Mouse (Mus musculus): ENCODE measurements at regions not wholly inside any gene's neighbourhood (a gene's known extent, or its start where the extent isn't known, plus 50 kb on each side); places are given as distances from the start of the nearest gene placed in this dataset.
A peak's percentile ranks its signal among the peaks of the same experiment; 100 is the strongest.
"Not testable (repeated sequence)": the region's sequence is repeated elsewhere in the genome, so short reads cannot be mapped to it uniquely, and the experiment has no call there.

DNA sequence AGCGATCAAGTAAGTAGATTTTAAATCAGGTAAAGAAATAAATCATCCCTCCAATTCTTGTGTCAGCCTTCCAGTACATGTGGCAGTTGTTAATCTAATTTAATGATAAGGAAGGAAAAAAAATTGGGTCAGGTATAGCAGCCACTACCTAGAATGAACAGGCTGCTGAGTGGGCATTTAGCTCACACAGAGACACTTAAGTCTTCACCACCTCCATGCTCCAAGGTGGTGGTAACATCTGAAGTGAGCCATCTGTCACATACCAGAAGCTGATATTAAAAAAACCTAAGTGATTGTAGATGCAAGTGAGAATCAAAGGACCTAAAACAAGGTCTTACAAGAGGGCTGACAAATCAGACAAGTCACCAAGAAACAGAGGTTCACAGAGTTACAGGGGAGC, 549.6 kb upstream of the Chordc1 start:
- no peak for DNase-seq (ENCODE audit: low read depth)
- TF ChIP-seq POLR2A (IDR thresholded peaks at IDR 0.05; ENCODE audit: borderline replicate concordance, extremely low read depth, insufficient read depth, insufficient read length, poor library complexity, severe bottlenecking) (no peak), CTCF (IDR thresholded peaks at IDR 0.05; ENCODE audit: borderline replicate concordance, extremely low read depth, insufficient read depth, insufficient read length) (no peak)

DNA sequence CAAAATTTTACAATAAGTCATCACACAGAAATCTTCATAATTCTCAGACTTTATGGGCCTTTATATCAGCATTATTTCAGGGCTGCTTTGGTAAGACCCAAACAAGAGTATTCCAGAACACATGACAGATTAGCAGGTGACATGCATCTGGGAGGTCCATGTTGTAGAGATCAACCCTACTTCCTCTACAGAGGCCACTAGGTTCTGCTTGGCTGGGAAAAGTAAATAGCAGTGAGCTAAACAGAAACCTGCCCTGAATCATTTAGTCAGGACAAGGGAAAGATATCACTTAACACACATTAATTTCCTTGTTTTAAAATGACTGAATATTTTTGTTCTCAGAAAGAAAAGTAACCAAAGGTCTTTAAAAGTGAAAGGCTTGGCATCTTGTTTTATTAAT, 546.7 kb upstream of the Chordc1 start:
- DNase-seq (ENCODE audit: low read depth), result no peak
- TF ChIP-seq CTCF (IDR thresholded peaks at IDR 0.05; ENCODE audit: borderline replicate concordance, extremely low read depth, insufficient read depth, insufficient read length) (no peak), POLR2A (IDR thresholded peaks at IDR 0.05; ENCODE audit: borderline replicate concordance, extremely low read depth, insufficient read depth, insufficient read length, poor library complexity, severe bottlenecking) (no peak)

DNA sequence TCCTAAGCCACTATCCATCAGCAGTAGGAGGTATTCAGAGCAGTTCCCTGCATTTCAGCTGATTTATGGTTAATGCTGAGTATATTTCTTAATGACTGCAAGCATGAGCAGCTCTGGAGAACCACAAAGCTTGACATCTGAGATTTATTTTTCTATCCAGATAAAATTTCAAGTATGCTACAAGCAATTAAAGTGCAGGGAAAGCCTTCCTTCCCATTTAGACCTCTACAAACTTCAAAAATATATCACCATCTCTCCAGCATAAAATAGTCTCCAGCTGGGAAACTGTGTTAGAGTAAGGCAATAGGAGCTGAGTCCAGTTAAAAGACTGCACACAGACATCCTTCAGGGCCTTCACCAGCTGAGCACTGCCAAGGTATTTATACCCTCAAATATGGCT, 546.2 kb upstream of the Chordc1 start:
- TF ChIP-seq CTCF (IDR thresholded peaks at IDR 0.05; ENCODE audit: borderline replicate concordance, extremely low read depth, insufficient read depth, insufficient read length) (no peak), POLR2A (IDR thresholded peaks at IDR 0.05; ENCODE audit: borderline replicate concordance, extremely low read depth, insufficient read depth, insufficient read length, poor library complexity, severe bottlenecking) (no peak)
- peak; percentile 4 for DNase-seq (ENCODE audit: low read depth)

DNA sequence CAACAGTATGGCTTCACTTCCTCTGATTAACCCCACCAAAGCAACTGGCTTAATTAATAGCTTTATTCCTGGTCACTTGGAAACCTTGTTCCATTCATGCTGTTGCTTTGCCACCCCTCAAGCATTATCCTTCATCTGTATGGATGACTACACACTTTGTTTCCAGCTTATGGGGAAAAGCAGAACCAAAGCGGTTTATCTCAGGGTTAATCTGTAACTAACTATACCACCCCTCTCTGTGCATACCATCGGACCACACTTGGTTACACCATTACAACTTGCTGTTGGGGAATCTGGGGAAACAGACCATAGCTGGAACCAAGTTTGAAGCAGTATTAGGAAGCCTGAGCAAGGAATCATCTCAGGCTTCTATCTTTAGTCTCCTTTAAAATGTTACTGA, 500.1 kb upstream of the Chordc1 start:
- DNase-seq (ENCODE audit: low read depth), result not testable (repeated sequence)

DNA sequence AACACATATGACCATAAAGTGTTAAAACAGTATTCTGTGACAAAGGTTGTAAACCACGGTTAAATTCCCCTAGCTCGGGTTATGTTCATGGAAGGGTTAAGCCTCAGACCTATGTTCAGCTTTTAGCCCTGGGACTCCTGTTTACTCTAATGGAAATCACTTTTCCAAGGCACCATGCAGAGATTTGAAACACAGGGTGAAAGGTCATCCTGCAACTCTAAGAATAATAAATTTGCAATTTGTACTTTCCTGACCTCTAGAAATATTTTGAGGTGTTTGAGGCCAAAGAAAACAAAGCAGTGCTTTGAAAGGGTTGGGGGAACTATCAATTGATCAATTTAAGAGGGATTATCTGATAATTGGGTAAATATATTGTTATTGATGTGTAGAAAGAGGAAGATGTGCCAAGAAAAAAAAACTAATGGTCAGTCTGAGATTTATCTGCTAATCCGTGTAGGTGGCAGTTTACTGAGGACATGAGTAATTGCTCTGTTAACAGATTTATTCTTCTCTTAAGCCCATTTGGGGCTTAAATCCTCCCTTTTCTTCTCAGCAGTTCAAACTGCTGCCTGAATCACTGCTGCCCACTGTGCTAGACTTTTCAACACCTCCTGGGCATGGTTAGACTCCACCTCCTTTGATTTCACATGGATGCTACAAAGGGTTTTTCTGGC, 475.1 kb upstream of the Chordc1 start:
- peak; percentile 43 for DNase-seq (ENCODE audit: low read depth)
- TF ChIP-seq POLR2A (IDR thresholded peaks at IDR 0.05; ENCODE audit: borderline replicate concordance, extremely low read depth, insufficient read depth, insufficient read length, poor library complexity, severe bottlenecking) (no peak), CTCF (IDR thresholded peaks at IDR 0.05; ENCODE audit: borderline replicate concordance, extremely low read depth, insufficient read depth, insufficient read length) (no peak)

DNA sequence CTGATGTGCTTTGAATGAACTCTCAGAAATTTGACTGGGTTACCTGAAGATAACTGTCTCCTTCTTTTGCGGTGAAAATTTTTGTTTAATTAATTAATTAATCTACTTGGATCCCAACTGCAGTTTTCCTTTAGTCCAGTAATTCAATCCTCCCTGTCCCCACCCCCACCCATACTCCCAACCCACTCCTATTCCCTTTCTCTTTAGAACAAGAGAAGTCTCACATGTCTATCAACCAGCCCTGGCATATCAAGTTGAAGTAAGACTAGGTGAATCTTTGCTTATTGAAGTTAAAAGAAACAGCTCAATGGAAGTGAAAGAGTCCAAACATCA, 474.6 kb upstream of the Chordc1 start:
- no peak for DNase-seq (ENCODE audit: low read depth)
- TF ChIP-seq CTCF (IDR thresholded peaks at IDR 0.05; ENCODE audit: borderline replicate concordance, extremely low read depth, insufficient read depth, insufficient read length), result no peak

DNA sequence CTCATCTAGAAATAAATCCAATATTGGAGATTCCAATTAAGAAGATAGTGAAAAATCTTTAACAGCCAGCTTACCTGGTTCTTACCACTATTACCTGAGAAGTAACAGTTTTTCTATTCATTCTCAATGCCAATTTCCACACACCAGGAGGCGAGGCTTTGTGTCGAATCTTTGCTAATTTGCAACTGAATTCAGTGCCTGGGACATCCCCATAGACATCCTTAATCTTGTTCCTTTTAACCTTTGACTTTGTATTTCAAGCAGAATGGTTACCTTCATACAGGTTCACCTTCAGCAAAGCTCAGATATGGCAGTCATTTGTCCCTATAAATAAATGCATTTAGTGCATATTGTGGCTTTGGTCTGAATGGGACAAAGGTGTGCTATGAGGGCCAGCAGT, 426.4 kb upstream of the Chordc1 start:
- no peak for DNase-seq (ENCODE audit: low read depth)
- TF ChIP-seq CTCF (IDR thresholded peaks at IDR 0.05; ENCODE audit: borderline replicate concordance, extremely low read depth, insufficient read depth, insufficient read length) (no peak), POLR2A (IDR thresholded peaks at IDR 0.05; ENCODE audit: borderline replicate concordance, extremely low read depth, insufficient read depth, insufficient read length, poor library complexity, severe bottlenecking) (no peak)

DNA sequence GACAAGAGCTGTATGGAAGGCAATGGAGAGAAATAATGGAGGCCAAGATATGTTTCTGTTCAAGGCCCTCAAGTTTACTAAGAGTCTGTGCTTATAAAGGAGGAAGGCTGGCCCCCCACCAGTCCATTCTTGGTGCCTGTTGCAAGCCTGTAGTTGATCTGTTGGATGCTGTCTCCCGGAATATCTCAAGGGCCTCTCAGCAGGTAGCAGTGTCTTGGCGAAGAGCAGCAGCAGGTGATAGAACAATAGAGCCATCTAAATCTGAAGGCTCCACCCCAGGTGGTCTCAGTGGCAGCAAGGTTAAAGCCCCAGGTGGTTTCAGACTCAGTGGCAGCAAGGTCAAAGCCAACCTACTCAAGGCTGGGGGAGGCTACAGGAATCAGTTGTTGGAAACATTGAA, 417.1 kb upstream of the Chordc1 start:
- no peak for TF ChIP-seq CTCF (IDR thresholded peaks at IDR 0.05; ENCODE audit: borderline replicate concordance, extremely low read depth, insufficient read depth, insufficient read length)
- TF ChIP-seq POLR2A (IDR thresholded peaks at IDR 0.05; ENCODE audit: borderline replicate concordance, extremely low read depth, insufficient read depth, insufficient read length, poor library complexity, severe bottlenecking), result no peak
- DNase-seq (ENCODE audit: low read depth), result no peak

Measured in brain, embryonic 14.5 days (tissue).